Mouse (Mus musculus) ES-E14 (cell line): ENCODE data around the gene Urah. TPM values are rescaled to one million over a fixed set of nuclear protein-coding genes. Genes with fewer than 3 reads are reported as not detected.

Source experiments
- DNase-seq: peaks from one replicate; pipeline ENCODE4 v3.0.0-alpha.2; 2013; ENCODE audit warnings: low read depth, low spot score
- H3K27ac ChIP-seq: 2 replicates; pipeline ENCODE4 v1.5.1; 2012; ENCODE audit warnings: low read depth, mild to moderate bottlenecking, low read length, moderate library complexity, mixed read lengths; ENCODE audit not compliant: poor library complexity, insufficient read depth, severe bottlenecking
- H3K36me3 ChIP-seq: 2 replicates; pipeline ENCODE4 v1.6.1; 2012; ENCODE audit warnings: mild to moderate bottlenecking, low read length, moderate library complexity, mixed read lengths; ENCODE audit not compliant: control insufficient read depth, poor library complexity, insufficient read depth, severe bottlenecking
- H3K4me1 ChIP-seq, 2 experiments: fragments of 150-350 bp in 1 of 2; sonication (generic) in 1 of 2; 2 replicates each; pipeline ENCODE4 v1.6.1; 2012; ENCODE audit warnings: low read length in 2 of 2, mild to moderate bottlenecking in 1 of 2, mixed read lengths in 1 of 2; ENCODE audit not compliant: control insufficient read depth in 2 of 2, insufficient read depth in 2 of 2, poor library complexity in 1 of 2
- H3K4me3 ChIP-seq, 2 experiments: fragments of 150-350 bp in 1 of 2; sonication (generic) in 1 of 2; 2 replicates each; pipeline ENCODE4 v1.5.1; 2012; ENCODE audit warnings: low read length in 2 of 2, low read depth in 1 of 2, mild to moderate bottlenecking in 1 of 2, mixed read lengths in 1 of 2; ENCODE audit not compliant: insufficient read depth in 1 of 2, poor library complexity in 1 of 2, severe bottlenecking in 1 of 2
- H3K9ac ChIP-seq: 2 replicates; pipeline ENCODE4 v1.6.1; 2012; ENCODE audit warnings: low read depth, mild to moderate bottlenecking, low read length, mixed read lengths; ENCODE audit not compliant: poor library complexity, insufficient read depth, severe bottlenecking
- H3K9me3 ChIP-seq: fragments of 150-350 bp; sonication (generic); 2 replicates; pipeline ENCODE4 v1.6.1; 2012; ENCODE audit warnings: low read depth, mild to moderate bottlenecking, low read length; ENCODE audit not compliant: control insufficient read depth, insufficient read depth
- CHD2 ChIP-seq: IDR thresholded peaks from 2 replicates; pipeline ENCODE4 v1.6.1; 2014; ENCODE audit warnings: mild to moderate bottlenecking, low read depth, low read length, inconsistent platforms
- HCFC1 ChIP-seq: IDR thresholded peaks from 2 replicates; pipeline ENCODE4 v1.6.1; 2012; ENCODE audit warnings: low read length, inconsistent platforms, borderline replicate concordance; ENCODE audit not compliant: insufficient read depth
- MAFK ChIP-seq: IDR thresholded peaks from 2 replicates; pipeline ENCODE4 v1.6.1; 2014; ENCODE audit warnings: mild to moderate bottlenecking, low read depth, low read length, inconsistent platforms; ENCODE audit not compliant: insufficient read depth
- ZC3H11A ChIP-seq: IDR thresholded peaks from 2 replicates; pipeline ENCODE4 v1.6.1; 2012; ENCODE audit warnings: low read depth, mild to moderate bottlenecking, inconsistent platforms, low read length, borderline replicate concordance
- ZNF384 ChIP-seq: IDR thresholded peaks from 2 replicates; pipeline ENCODE4 v1.6.1; 2012; ENCODE audit warnings: low read depth, low read length, inconsistent platforms
- in situ Hi-C, 2 experiments: fragments of 600-800 bp; cut with MboI; formaldehyde crosslinking; loops; one replicate each; pipeline ENCODE4 v1.15.1; 2025; ENCODE audit warnings: low sequenced_read_pairs in 2 of 2, inconsistent platforms in 1 of 2; ENCODE audit not compliant: unreplicated experiment in 2 of 2
- total RNA-seq: library from RNA; depleted of rRNA; stranded (reverse); fragments of 300-350 nt; gene quantifications from 2 replicates; pipeline ENCODE4 v1.2.3, GENCODE M21; 2012

The Urah gene
- total RNA-seq, 1 experiment: 19.5 TPM

- Histone ChIP-seq H3K4me3 (no peak overlapping the region), H3K9me3 (no peaks in the 10 kb centered on the region), H3K27ac (no peak overlapping the region), H3K4me1 (peaks cover 3 to 13% of the 10 kb centered on the region in 2 experiments; a peak in 2 of 4 replicates), H3K9ac (no peak overlapping the region), H3K36me3 (peaks cover 56% of the 10 kb centered on the region)
- no peak for DNase-seq
- in situ Hi-C loops: no loop called here
- no peak for TF ChIP-seq HCFC1
- no peak for TF ChIP-seq ZC3H11A
- TF ChIP-seq CHD2: no peak
- TF ChIP-seq MAFK: no peak
- TF ChIP-seq ZNF384: no peak
These were observed 25.9 kb downstream of the Urah start for GRCm38 (mm10) chr7:140860728-140861127.

GRCm38 (mm10) chr7:140864761-140865160 lies 29.9 kb downstream of the Urah start:
- TF ChIP-seq ZC3H11A: no peak
- TF ChIP-seq HCFC1: no peak
- TF ChIP-seq MAFK: no peak
- no peak for TF ChIP-seq CHD2
- no peak for TF ChIP-seq ZNF384
- Histone ChIP-seq H3K4me1 (no peaks in the 10 kb centered on the region), H3K9me3 (no peaks in the 10 kb centered on the region), H3K36me3 (peaks cover 51% of the 10 kb centered on the region), H3K9ac (no peak overlapping the region), H3K4me3 (no peak overlapping the region), H3K27ac (no peak overlapping the region)
- in situ Hi-C loops: no loop called here
- DNase-seq: no peak

- H3K4me3 ChIP-seq: no peak overlapping the region
- in situ Hi-C loops: no loop called here
- TF ChIP-seq CHD2 (no peak), MAFK (no peak), ZNF384 (no peak), HCFC1 (no peak)
- H3K4me1 ChIP-seq: no peaks in the 10 kb centered on the region
- no peak overlapping the region for H3K9ac ChIP-seq
- peaks cover 34% of the 10 kb centered on the region for H3K36me3 ChIP-seq
- H3K27ac ChIP-seq: no peak overlapping the region
- no peak for DNase-seq
- H3K9me3 ChIP-seq: no peaks in the 10 kb centered on the region
These were observed 39.4 kb downstream of the Urah start for GRCm38 (mm10) chr7:140874224-140874623.

- Histone ChIP-seq H3K4me1 (no peaks in the 10 kb centered on the region), H3K9me3 (no peaks in the 10 kb centered on the region), H3K36me3 (peaks cover 31% of the 10 kb centered on the region), H3K9ac (peak overlapping the region; percentile 34; the same call in 1 of the 2 replicates), H3K4me3 (no peak overlapping the region), H3K27ac (no peak overlapping the region)
- in situ Hi-C loops: no loop called here
- no peak for TF ChIP-seq HCFC1
- TF ChIP-seq ZC3H11A: no peak
- TF ChIP-seq CHD2: no peak
- TF ChIP-seq ZNF384: no peak
- TF ChIP-seq MAFK: no peak
- no peak for DNase-seq
These were observed 42.5 kb downstream of the Urah start for GRCm38 (mm10) chr7:140877364-140877763.

- Histone ChIP-seq H3K9me3 (no peaks in the 10 kb centered on the region), H3K4me3 (no peak overlapping the region), H3K4me1 (0 out of 4 replicates have a peak, but pooled peaks cover 0 to 3% of the 10 kb centered on the region in 2 experiments), H3K9ac (no peak overlapping the region), H3K36me3 (peaks cover 28% of the 10 kb centered on the region), H3K27ac (no peak overlapping the region)
- in situ Hi-C loops: no loop called here
- DNase-seq: no peak
- TF ChIP-seq HCFC1: no peak
- no peak for TF ChIP-seq MAFK
- TF ChIP-seq CHD2: no peak
- no peak for TF ChIP-seq ZC3H11A
- no peak for TF ChIP-seq ZNF384
These were observed 44.5 kb downstream of the Urah start for GRCm38 (mm10) chr7:140879355-140879754.
